Mouse (Mus musculus) bone marrow macrophage, adult 2 months (primary cell): ENCODE data around the gene Fcgr1.

Source experiments
- CTCF ChIP-seq: IDR thresholded peaks from 2 replicates; pipeline ENCODE4 v1.5.1; 2012; ENCODE audit warnings: low read depth, mild to moderate bottlenecking, low read length, moderate library complexity
- POLR2A ChIP-seq: IDR thresholded peaks from 2 replicates; pipeline ENCODE4 v1.6.1; 2012; ENCODE audit warnings: mild to moderate bottlenecking, low read depth, low read length, borderline replicate concordance

DNA sequence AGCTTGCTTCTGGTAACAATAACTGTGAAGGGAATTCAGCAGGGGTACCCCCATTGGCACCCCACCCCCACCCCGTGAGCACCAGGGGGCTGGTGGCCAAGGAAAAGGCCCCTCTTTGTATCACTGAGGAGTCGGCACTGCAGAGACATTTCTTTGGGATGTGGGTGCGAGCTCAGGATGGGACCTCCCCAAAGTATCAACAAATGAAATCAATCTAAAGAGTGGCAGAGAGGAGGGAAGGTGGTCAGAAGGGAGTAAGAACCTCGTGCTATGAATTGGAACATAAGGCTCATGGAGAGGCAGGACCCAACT is 44.8 kb downstream of the Fcgr1 start:
- no peak for TF ChIP-seq CTCF
- no peak for TF ChIP-seq POLR2A
